Mouse (Mus musculus) heart, adult 2 months (tissue): Measurements from ENCODE around the gene Dnajb11. TPM values are rescaled to one million over a fixed set of nuclear protein-coding genes. Genes with fewer than 3 reads are reported as not detected.

Experiments used
- DNase-seq, 2 experiments: peaks; one replicate each; pipeline ENCODE4 v3.0.0; 2021
- H3K27ac ChIP-seq: fragments of 200-600 bp; 2 replicates; pipeline ENCODE4 v1.8.1; 2022
- H3K27me3 ChIP-seq: fragments of 200-500 bp; 2 replicates; pipeline ENCODE4 v1.6.1; 2012; ENCODE audit warnings: mild to moderate bottlenecking, low read length, inconsistent platforms, mixed read lengths; ENCODE audit not compliant: control insufficient read depth, insufficient read depth
- H3K36me3 ChIP-seq: fragments of 200-500 bp; 2 replicates; pipeline ENCODE4 v1.6.1; 2012; ENCODE audit warnings: low read length, inconsistent platforms; ENCODE audit not compliant: control insufficient read depth, insufficient read depth
- H3K4me1 ChIP-seq: fragments of 200-500 bp; 2 replicates; pipeline ENCODE4 v1.6.1; 2011; ENCODE audit warnings: low read length; ENCODE audit not compliant: control insufficient read depth, insufficient read depth
- H3K4me3 ChIP-seq: fragments of 200-600 bp; 2 replicates; pipeline ENCODE4 v1.8.1; 2022
- H3K79me2 ChIP-seq: fragments of 200-500 bp; replicated peaks from 2 replicates; pipeline ENCODE4 v1.6.1; 2012; ENCODE audit warnings: mild to moderate bottlenecking, inconsistent platforms, low read length, moderate library complexity, mixed read lengths; ENCODE audit not compliant: control insufficient read depth, insufficient read depth
- H3K9ac ChIP-seq: fragments of 200-500 bp; 2 replicates; pipeline ENCODE4 v1.6.1; 2012; ENCODE audit warnings: low read depth, mild to moderate bottlenecking, control low read depth, inconsistent platforms, low read length, mixed read lengths
- CTCF ChIP-seq: fragments of 200-600 bp; IDR thresholded peaks from 2 replicates; pipeline ENCODE4 v1.8.1; 2022; ENCODE audit warnings: antibody characterized with exemption, mild to moderate bottlenecking, moderate library complexity
- EP300 ChIP-seq: fragments of 200-500 bp; IDR thresholded peaks from 2 replicates; pipeline ENCODE4 v1.6.1; 2011; ENCODE audit warnings: low read depth, low read length, control low read depth; ENCODE audit not compliant: insufficient read depth
- POLR2A ChIP-seq: fragments of 200-500 bp; IDR thresholded peaks from 2 replicates; pipeline ENCODE4 v1.6.1; 2011; ENCODE audit warnings: mild to moderate bottlenecking, low read depth, low read length, control low read depth; ENCODE audit not compliant: insufficient read depth
- WGBS: fragments of 180-500 bp; shearing (Covaris S2); methylation state at CpG from one replicate; pipeline ENCODE4 v1.1.7; 2018; 5-methylcytosine and 5-hydroxymethylcytosine counted together
- intact Hi-C: fragments of 180-260 bp; cut with DNase I; formaldehyde crosslinking; loops from one replicate; pipeline ENCODE4 v1.15.1; 2025
- polyA plus RNA-seq: library from polyadenylated mRNA; depleted of rRNA; stranded (reverse); fragments of >200 nt; gene quantifications from 2 replicates; pipeline ENCODE4 v1.2.3, GENCODE M21; 2012
- total RNA-seq, 2 experiments: library from RNA; stranded (reverse); gene quantifications; 2 replicates each; pipeline ENCODE4 v1.2.3; 2021

Gene Dnajb11
- total and polyA plus RNA-seq, 3 experiments = 13.0 to 68.5 (median 59.5) TPM

DNA sequence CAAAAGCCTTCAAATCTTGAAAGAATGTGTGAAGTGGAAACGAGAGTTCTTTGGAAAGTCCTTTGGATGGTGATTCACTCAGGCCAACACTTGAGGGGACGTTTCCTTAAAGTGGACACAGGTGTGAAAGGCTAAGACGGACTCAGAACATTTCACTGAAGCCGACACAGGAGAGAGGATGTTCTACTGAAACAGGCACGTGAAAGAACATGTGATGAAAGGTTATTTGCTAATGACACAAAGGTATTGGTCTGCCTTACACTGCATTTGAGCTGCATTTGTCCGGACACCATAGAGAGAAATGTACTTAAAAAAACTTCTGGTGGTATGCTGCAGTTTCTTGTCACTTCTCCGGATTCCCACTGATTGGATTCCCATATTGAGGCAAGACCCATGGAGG, 21.1 kb downstream of the Dnajb11 start:
- WGBS = 83% methylated on average over 7 of the region's 7 CpGs
- peak in 1 of 2 experiments; percentile 1 for DNase-seq
- peaks cover 5% of the 10 kb centered on the region for H3K4me1 ChIP-seq
- H3K27ac ChIP-seq = no peak overlapping the region
- no peak for TF ChIP-seq EP300
- TF ChIP-seq POLR2A = no peak
- no peak for TF ChIP-seq CTCF
- intact Hi-C loops = loop anchor here (5.0 kb wide), 1 partner anchor 74 kb away; the partner anchor contains the start of gene Hrg
- H3K36me3 ChIP-seq = no peaks in the 10 kb centered on the region
- no peaks in the 10 kb centered on the region for H3K79me2 ChIP-seq
- no peaks in the 10 kb centered on the region for H3K27me3 ChIP-seq
- H3K4me3 ChIP-seq = no peak overlapping the region
- no peak overlapping the region for H3K9ac ChIP-seq

DNA sequence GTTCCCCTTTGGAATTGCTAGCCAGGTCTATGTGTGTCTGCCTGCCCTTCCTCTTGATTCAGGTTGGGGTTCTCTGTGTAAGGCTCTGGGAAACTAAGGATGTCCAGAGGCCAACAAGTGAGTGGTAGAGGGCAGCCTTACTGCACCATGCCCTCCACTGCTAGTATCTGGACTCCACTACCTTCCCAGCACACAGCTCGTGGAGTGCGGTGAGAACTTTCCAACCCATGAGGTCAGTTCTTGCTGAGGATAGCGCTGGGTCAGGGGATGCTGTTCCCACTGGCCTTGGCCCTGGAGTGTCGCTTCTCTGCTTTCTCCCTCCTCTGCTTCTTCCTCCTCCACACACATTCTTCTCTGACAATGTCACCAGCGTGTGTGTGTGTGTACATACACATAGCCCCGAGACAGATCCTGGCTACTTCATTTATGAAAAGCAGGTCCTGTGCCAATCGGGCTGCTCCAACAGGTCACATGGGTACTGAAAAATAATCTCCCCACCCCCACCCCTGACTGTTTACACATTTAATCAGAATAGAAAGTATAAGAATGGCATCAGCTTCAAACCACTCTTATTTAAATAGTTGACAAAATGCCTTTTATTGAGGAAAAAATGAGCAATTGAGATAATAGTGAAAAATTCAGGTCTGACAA, 22.4 kb downstream of the Dnajb11 start:
- Histone ChIP-seq H3K27ac (no peak overlapping the region), H3K4me1 (peaks cover 5% of the 10 kb centered on the region), H3K4me3 (no peak overlapping the region), H3K9ac (no peak overlapping the region), H3K79me2 (no peaks in the 10 kb centered on the region), H3K36me3 (no peaks in the 10 kb centered on the region), H3K27me3 (no peaks in the 10 kb centered on the region)
- 49% methylated on average over 7 of the region's 7 CpGs for WGBS
- TF ChIP-seq POLR2A (no peak), EP300 (no peak), CTCF (no peak)
- no peak for DNase-seq
- intact Hi-C loops = loop anchor here (5.0 kb wide), 1 partner anchor 72 kb away; the partner anchor contains the start of gene Hrg

DNA sequence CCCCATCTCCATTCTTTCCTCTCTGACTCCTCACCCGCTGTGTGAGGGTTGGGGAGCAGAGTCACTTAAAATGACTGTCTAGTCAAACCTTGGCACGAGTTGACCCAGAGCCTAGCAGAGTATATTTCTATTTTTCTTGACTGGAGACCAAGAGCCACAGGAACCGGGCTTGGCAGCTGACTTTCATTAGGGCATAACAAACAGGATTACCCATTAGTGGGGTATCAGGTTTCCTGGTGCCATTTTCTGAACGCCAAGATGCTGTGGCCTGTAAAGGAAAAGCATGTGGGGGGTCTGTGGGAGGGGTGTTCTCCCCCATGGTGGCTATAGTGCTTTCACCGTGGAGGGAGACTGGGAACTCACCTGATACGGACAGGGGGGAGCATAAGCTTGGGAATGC, 23.3 kb downstream of the Dnajb11 start:
- WGBS = 29% methylated on average over 6 of the region's 6 CpGs
- TF ChIP-seq CTCF (no peak), EP300 (no peak), POLR2A (no peak)
- Histone ChIP-seq H3K4me3 (no peak overlapping the region), H3K79me2 (no peaks in the 10 kb centered on the region), H3K9ac (no peak overlapping the region), H3K36me3 (no peaks in the 10 kb centered on the region), H3K4me1 (peaks cover 5% of the 10 kb centered on the region), H3K27me3 (no peaks in the 10 kb centered on the region), H3K27ac (no peak overlapping the region)
- no peak for DNase-seq
- intact Hi-C loops = no loop called here

DNA sequence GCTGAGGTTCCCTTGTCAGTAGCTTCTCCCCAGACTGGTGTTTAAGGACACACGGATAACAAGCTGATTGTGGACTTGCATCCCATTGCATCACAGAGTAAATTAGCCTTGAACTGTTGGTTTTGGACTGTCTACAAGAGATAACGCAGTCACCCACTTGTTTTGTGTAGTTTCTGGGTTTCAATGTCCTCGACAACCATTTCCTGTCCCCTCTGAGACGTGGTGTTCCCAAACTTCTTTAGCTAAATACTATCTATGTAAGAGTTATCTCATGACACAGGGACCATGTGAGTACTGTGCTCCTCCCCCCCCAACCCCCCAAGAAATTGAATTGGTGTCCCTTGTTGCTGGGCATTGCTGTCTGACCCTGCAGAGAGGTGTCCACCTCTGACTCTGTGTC, 23.8 kb downstream of the Dnajb11 start:
- WGBS = 34% methylated on average over 4 of the region's 4 CpGs

DNA sequence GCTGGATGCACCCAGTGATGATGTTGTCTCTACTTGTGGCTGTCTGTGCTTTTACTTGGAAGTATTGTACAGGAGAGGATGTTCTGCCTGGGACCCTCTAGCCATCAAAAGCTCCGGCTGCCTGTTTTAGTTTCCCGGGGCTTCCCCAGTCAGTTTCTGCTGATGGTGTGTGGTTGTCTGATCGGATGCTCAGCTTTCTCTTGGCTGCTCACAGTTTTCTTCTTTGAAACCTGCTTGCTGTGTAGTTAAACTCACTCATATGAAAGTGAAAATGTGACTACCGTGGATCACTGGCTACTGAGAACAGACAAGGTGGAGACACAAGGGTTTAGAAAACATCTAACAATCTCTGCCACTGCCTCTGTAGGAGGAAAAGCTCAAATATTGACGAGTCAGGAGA, 25.8 kb downstream of the Dnajb11 start:
- Histone ChIP-seq H3K9ac (no peak overlapping the region), H3K27ac (no peak overlapping the region), H3K36me3 (no peaks in the 10 kb centered on the region), H3K4me3 (no peak overlapping the region), H3K27me3 (no peaks in the 10 kb centered on the region), H3K4me1 (peaks cover 5% of the 10 kb centered on the region), H3K79me2 (no peaks in the 10 kb centered on the region)
- no peak for TF ChIP-seq EP300
- TF ChIP-seq POLR2A = no peak
- no peak for TF ChIP-seq CTCF
- intact Hi-C loops = no loop called here
- no peak for DNase-seq
- WGBS = 77% methylated on average over 5 of the region's 5 CpGs

More for the DNA sequence above, 23.8 kb downstream of the Dnajb11 start:
- no peak overlapping the region for H3K27ac ChIP-seq
- H3K4me3 ChIP-seq = no peak overlapping the region
- intact Hi-C loops = no loop called here
- no peak for DNase-seq
- no peaks in the 10 kb centered on the region for H3K36me3 ChIP-seq
- H3K27me3 ChIP-seq = no peaks in the 10 kb centered on the region
- H3K79me2 ChIP-seq = no peaks in the 10 kb centered on the region
- no peak for TF ChIP-seq EP300
- no peak overlapping the region for H3K9ac ChIP-seq
- peaks cover 5% of the 10 kb centered on the region for H3K4me1 ChIP-seq

DNA sequence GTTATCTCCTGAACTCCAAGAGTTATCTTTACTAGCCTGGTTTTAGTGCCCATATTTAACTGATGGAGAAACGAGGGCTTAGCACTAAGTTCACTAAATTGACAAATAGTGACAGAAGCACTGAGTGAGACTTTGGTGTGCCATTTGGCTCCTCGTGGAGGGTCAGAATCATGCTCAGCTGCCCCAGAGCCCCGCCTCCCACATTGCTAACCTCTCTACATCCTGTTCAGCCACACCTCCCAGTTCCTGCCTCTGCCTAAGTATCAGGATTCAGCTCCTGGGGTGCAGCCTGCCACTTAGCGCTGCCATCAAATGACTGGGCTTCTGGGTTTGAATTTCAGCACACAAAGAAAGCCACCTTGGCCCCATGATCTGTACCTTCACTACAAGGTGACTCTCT, 27.7 kb downstream of the Dnajb11 start:
- Histone ChIP-seq H3K27me3 (no peaks in the 10 kb centered on the region), H3K9ac (no peak overlapping the region), H3K27ac (no peak overlapping the region), H3K4me3 (no peak overlapping the region), H3K79me2 (no peaks in the 10 kb centered on the region), H3K4me1 (peaks cover 1% of the 10 kb centered on the region), H3K36me3 (no peaks in the 10 kb centered on the region)
- TF ChIP-seq EP300 (no peak), POLR2A (no peak), CTCF (no peak)
- 29% methylated on average over 4 of the region's 4 CpGs for WGBS
- no peak for DNase-seq
- intact Hi-C loops = no loop called here
